Mouse (Mus musculus) ovary, postnatal 10 days (tissue): ENCODE measurements around the gene C130073F10Rik.
"Not testable (repeated sequence)": the region's sequence is repeated elsewhere in the genome, so short reads cannot be mapped to it uniquely, and the experiment has no call there.

Experiments
- DNase-seq: peaks from one replicate; pipeline ENCODE4 v3.0.0; 2022; ENCODE audit warnings: low spot score

C130073F10Rik gene

GRCm38 (mm10) chr4:101893656-101894420 is at the start of gene C130073F10Rik:
C130073F10Rik (minus strand) TSS chr4:101893789.
- no peak for DNase-seq

- DNase-seq, result not testable (repeated sequence)
These were observed 46.5 kb upstream of the C130073F10Rik start, which contains the start of gene Gm12794 for GRCm38 (mm10) chr4:101940107-101940506. Gm12794 (plus strand) TSS chr4:101940407.

GRCm38 (mm10) chr4:101908821-101909220 is 15.2 kb upstream of the C130073F10Rik start, which contains the start of gene Gm12800:
Gm12800 (plus strand) TSS chr4:101909121.
- not testable (repeated sequence) for DNase-seq

- DNase-seq, result no peak
These were observed 4.2 kb downstream of the C130073F10Rik start for GRCm38 (mm10) chr4:101889377-101889776.

GRCm38 (mm10) chr4:101883641-101884040 is 9.9 kb downstream of the C130073F10Rik start:
- no peak for DNase-seq

- DNase-seq, result not testable (repeated sequence)
These were observed 17.9 kb downstream of the C130073F10Rik start for GRCm38 (mm10) chr4:101875687-101876086.

- not testable (repeated sequence) for DNase-seq
These were observed 21.6 kb downstream of the C130073F10Rik start for GRCm38 (mm10) chr4:101872031-101872430.

- no peak for DNase-seq
These were observed 31.3 kb downstream of the C130073F10Rik start for GRCm38 (mm10) chr4:101862289-101862688.

GRCm38 (mm10) chr4:101860873-101861272 is 32.7 kb downstream of the C130073F10Rik start:
- DNase-seq, result no peak

GRCm38 (mm10) chr4:101850908-101851307 is 42.7 kb downstream of the C130073F10Rik start:
- no peak for DNase-seq

GRCm38 (mm10) chr4:101843923-101844322 is 49.7 kb downstream of the C130073F10Rik start, which contains the start of gene B020004J07Rik:
B020004J07Rik (minus strand) TSS chr4:101844023.
- DNase-seq, result not testable (repeated sequence)
